Mouse (Mus musculus) heart, embryonic 16.5 days (tissue): Measurements from ENCODE around the gene Med13. TPM values are rescaled to one million over a fixed set of nuclear protein-coding genes. Genes with fewer than 3 reads are reported as not detected.
A peak's percentile ranks its signal among the peaks of the same experiment; 100 is the strongest.

Experiments
- ATAC-seq: fragments of 200-750 bp; cut with Nextera tagmentation; replicated peaks from 2 replicates; pipeline ENCODE4 v1.8.0; 2017; ENCODE audit warnings: moderate number of reproducible peaks; ENCODE audit not compliant: insufficient read depth, low FRiP score; ENCODE audit errors: extremely low read depth
- H3K27ac ChIP-seq: fragments of 300-500 bp; sonication (generic); 2 replicates; pipeline ENCODE4 v1.5.1; 2014; ENCODE audit warnings: mild to moderate bottlenecking, low read length, control low read depth, moderate library complexity
- H3K27me3 ChIP-seq: fragments of 300-500 bp; sonication (generic); 2 replicates; pipeline ENCODE4 v1.6.1; 2014; ENCODE audit warnings: low read length, mixed read lengths; ENCODE audit not compliant: control insufficient read depth, insufficient read depth
- H3K36me3 ChIP-seq: fragments of 300-500 bp; sonication (generic); 2 replicates; pipeline ENCODE4 v1.6.1; 2014; ENCODE audit not compliant: control insufficient read depth, insufficient read depth
- H3K4me1 ChIP-seq: fragments of 300-500 bp; sonication (generic); 2 replicates; pipeline ENCODE4 v1.6.1; 2014; ENCODE audit warnings: low read length, mixed read lengths; ENCODE audit not compliant: control insufficient read depth, insufficient read depth
- H3K4me2 ChIP-seq: fragments of 300-500 bp; sonication (generic); 2 replicates; pipeline ENCODE4 v1.6.1; 2014; ENCODE audit warnings: low read depth, mild to moderate bottlenecking, control low read depth, low read length
- H3K4me3 ChIP-seq: fragments of 300-500 bp; sonication (generic); 2 replicates; pipeline ENCODE4 v1.5.1; 2014; ENCODE audit warnings: mild to moderate bottlenecking, control low read depth, low read length
- H3K9ac ChIP-seq: fragments of 300-500 bp; sonication (generic); 2 replicates; pipeline ENCODE4 v1.6.1; 2014; ENCODE audit warnings: low read length, control low read depth
- H3K9me3 ChIP-seq: fragments of 300-500 bp; sonication (generic); replicated peaks from 2 replicates; pipeline ENCODE4 v1.6.1; 2016; ENCODE audit warnings: low read length; ENCODE audit not compliant: control insufficient read depth
- WGBS: fragments of 180-500 bp; shearing (Covaris S2); extraction: QIAGEN DNeasy Blood & Tissue Kit; methylation state at CpG from one replicate; pipeline ENCODE4 v1.1.7; 2014; 5-methylcytosine and 5-hydroxymethylcytosine counted together
- polyA plus RNA-seq: library from polyadenylated mRNA; unstranded; fragments of >200 nt; fragmentation: Nextera tagmentation; extraction: Ambion mirVana; gene quantifications from 2 replicates; pipeline ENCODE4 v1.2.1, GENCODE M21; 2015

The Med13 gene
- 5.4 and 6.2 TPM in 2 replicates for polyA plus RNA-seq

DNA sequence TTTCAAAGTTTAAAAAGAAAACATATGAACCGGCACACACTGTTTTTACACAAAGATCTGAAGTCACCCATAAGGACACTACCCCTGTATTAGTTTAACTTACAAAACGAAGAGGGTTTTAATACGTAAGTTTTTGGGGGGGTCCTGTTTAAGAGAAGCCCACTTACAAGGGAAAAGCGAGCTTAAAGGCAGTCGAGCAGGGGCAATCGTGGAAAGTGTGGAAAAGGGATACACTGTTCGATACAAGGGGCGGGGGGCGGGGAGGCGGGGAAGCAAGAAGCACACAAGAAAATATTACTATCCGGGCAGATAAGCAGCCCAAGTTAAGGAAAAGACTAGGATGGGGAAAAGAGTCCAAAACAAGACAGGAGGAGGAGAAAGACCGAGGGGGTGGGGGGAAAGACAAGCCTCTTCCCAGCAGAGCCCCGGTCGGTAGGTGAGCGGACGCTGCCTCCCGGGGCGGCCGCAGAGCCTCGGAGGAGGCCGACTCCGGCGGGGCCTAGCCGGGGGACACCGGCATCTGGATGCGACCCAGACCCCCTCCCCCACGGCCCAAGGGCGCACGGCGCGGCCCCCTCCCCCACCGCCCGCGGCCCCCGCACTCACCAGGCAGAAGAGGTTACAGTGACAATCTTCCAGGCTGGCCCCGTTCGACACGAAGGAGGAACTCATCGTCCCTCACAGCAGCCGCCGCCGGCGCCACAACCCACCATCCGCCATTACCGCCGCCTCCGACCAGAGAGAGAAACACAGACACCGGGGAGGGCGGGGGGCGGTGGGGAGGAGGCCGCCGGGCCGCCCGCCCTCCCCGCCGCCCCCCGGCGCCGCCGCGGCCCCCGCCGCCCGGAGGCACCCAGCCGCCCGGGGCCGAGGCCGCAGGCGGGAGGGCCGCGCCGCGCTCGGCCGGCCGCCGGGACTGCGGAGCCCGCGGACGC lies at the start of gene Med13:
TSS of gene Med13 (minus strand) at position 749 of the 935 bp plus-strand sequence.
- Histone ChIP-seq H3K4me1 (peaks cover 23% of the 10 kb centered on the region), H3K27ac (peak within 1 kb of the TSS; percentile 98), H3K9ac (peak within 1 kb of the TSS; percentile 94), H3K36me3 (peaks cover 6% of the 10 kb centered on the region), H3K27me3 (no peaks in the 10 kb centered on the region), H3K9me3 (no peaks in the 10 kb centered on the region), H3K4me3 (peak within 1 kb of the TSS; percentile 85), H3K4me2 (peak within 1 kb of the TSS; percentile 86)
- WGBS, result under 1% methylated on average over 60 of the region's 81 CpGs
- ATAC-seq, result peak; percentile 39

DNA sequence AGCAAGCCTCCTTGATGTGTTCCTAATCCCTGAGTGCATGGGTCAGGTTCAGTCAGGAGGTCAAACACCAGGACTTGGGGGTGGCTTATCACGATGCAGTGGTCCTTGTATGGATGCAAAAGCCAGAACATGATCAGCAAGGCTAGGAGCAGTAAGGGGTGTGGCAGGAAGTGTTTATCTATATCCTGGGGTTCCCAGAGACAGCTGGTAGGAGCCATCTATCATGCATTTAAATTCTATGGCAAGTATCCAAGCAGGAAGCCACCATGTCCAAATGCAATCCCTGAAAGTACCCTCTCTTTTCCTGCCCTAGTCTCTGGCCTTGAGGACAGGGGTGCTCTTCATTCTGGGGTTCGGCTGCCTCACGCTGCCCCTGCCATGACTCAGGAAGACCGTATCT lies 47.2 kb upstream of the Med13 start:
- no peak for ATAC-seq
- Histone ChIP-seq H3K4me2 (no peak overlapping the region), H3K27me3 (no peaks in the 10 kb centered on the region), H3K36me3 (no peaks in the 10 kb centered on the region), H3K9me3 (no peaks in the 10 kb centered on the region), H3K4me1 (no peaks in the 10 kb centered on the region), H3K27ac (no peak overlapping the region), H3K4me3 (no peak overlapping the region), H3K9ac (no peak overlapping the region)
- WGBS, result 68% methylated on average over 4 of the region's 4 CpGs

DNA sequence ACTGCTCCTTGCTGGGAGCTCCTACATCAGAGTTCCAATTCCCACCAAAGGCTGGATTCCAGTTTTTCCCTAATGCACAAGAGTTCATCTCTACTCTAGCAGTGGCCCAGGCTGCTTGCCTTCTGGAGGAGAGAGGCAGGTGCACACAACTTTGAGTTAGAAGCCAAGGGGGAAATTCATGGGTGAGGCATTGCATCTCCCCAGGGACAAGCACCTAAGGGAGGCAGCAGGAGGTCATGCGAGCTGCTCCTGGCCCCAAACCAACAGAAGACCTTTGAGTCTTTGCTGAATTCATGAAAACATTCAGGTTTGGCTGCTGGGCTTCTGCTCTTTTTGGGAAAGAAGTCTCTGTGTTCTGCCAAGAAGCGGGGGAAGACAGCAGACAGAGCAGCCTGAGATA lies 46.4 kb upstream of the Med13 start:
- H3K9ac ChIP-seq, result no peak overlapping the region
- H3K4me1 ChIP-seq, result no peaks in the 10 kb centered on the region
- no peak for ATAC-seq
- no peak overlapping the region for H3K27ac ChIP-seq
- H3K36me3 ChIP-seq, result no peaks in the 10 kb centered on the region
- no peak overlapping the region for H3K4me3 ChIP-seq
- no peak overlapping the region for H3K4me2 ChIP-seq
- 83% methylated on average over 2 of the region's 2 CpGs for WGBS
- H3K27me3 ChIP-seq, result no peaks in the 10 kb centered on the region
- H3K9me3 ChIP-seq, result no peaks in the 10 kb centered on the region

DNA sequence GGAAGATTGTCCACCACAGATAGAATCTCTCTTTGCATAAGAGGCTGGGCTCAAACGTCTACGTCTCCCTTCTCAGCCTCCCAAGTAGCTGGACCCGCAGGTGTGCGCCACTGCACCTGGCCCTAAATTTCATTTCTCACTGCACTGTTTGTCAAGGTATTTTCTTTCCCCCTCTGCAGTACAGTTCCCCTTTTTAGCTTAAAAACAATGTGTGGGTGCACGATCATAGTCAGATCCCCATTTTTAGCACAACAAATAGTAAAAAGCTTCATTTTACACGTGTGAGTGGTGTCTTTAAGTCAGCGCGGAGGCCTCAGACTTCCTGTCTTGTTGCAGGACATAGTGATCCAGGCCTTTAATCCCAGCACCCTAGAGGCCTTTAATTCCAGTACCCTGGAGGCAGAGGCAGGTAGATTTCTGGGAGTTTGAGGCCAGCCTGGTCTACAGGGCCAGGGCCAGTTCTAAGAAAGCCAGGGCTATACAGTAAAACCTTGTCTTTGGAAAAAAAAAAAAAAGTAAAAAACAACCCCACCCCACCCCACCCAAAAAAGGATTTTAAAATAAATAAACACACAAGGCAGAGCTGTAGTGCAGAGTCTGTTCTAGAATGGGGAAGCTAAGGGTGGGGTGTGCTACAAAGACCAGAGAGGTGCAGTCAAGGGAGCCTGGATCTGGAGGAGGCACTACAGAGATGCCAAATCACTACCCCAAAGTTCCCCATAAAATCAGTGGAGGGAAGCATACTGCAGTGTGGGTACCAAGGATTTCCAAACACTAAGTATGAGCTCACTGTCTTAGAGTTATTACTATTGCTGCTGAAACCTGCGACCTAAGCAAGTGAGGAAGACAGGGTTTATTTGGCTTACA lies 42.1 kb upstream of the Med13 start:
- Histone ChIP-seq H3K4me1 (peaks cover 4% of the 10 kb centered on the region; the same call in 1 of the 2 replicates), H3K9me3 (no peaks in the 10 kb centered on the region), H3K27me3 (no peaks in the 10 kb centered on the region), H3K27ac (no peak overlapping the region), H3K36me3 (no peaks in the 10 kb centered on the region), H3K4me3 (no peak overlapping the region), H3K4me2 (no peak overlapping the region), H3K9ac (no peak overlapping the region)
- WGBS, result 75% methylated on average over 9 of the region's 9 CpGs
- ATAC-seq, result no peak

DNA sequence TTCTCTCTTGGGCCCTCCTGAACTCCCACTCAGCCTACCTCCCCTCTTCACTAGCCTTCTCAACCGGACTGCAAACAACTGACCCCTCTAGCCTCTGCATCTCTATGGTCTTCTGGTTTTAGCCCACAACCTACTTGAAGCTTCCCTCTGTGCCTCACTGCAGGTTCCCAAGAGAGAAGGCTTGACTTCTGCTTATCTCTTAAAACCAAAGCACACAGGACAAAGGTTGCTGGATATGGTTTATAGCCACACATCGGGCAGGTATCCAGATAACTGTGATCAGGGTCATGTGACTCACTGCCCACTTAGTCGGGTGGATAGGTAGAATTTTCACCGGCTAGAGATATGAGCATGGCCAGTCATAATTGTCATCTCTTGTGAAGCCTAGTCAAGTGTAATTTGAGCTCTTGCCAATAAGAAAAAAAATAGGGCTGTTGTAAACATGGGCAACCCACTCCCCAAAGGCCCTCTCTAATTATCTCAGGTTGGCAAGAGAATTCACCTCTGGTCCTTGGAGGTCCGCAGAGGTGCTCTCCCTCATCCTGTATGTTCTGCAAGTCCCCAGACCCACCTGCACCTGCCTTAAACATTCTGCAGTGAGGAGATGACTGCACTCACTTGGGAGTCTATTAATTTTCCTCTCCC lies 39.7 kb upstream of the Med13 start:
- Histone ChIP-seq H3K9ac (no peak overlapping the region), H3K9me3 (no peaks in the 10 kb centered on the region), H3K4me2 (no peak overlapping the region), H3K4me1 (peaks cover 5% of the 10 kb centered on the region; the same call in 1 of the 2 replicates), H3K4me3 (no peak overlapping the region), H3K36me3 (no peaks in the 10 kb centered on the region), H3K27me3 (no peaks in the 10 kb centered on the region), H3K27ac (no peak overlapping the region)
- 44% methylated on average over 5 of the region's 5 CpGs for WGBS
- ATAC-seq, result no peak

DNA sequence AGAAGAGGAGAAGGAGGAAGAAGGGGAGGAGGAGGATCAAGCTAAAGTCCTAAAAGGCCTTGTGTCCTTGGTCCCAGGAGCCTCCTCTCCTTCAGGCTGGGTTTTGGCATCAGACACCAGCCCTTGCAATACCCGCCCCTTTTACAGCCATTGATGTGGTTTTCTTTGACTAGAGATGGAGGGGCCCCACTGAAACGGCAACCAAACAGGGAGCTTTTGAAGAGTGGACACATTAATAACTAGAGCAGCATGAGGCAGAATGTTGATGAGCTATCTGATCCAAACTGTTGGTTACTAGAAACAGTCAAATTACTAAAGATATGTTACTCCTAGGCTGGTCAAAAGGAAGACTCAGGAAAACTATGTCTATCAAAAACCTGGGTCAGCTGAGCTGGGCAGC lies 39.1 kb upstream of the Med13 start:
- ATAC-seq, result no peak
- Histone ChIP-seq H3K27me3 (no peaks in the 10 kb centered on the region), H3K4me1 (peaks cover 6% of the 10 kb centered on the region; the same call in 1 of the 2 replicates), H3K4me2 (no peak overlapping the region), H3K36me3 (no peaks in the 10 kb centered on the region), H3K27ac (no peak overlapping the region), H3K9ac (no peak overlapping the region), H3K9me3 (no peaks in the 10 kb centered on the region), H3K4me3 (no peak overlapping the region)
- WGBS, result 66% methylated on average over 2 of the region's 2 CpGs

DNA sequence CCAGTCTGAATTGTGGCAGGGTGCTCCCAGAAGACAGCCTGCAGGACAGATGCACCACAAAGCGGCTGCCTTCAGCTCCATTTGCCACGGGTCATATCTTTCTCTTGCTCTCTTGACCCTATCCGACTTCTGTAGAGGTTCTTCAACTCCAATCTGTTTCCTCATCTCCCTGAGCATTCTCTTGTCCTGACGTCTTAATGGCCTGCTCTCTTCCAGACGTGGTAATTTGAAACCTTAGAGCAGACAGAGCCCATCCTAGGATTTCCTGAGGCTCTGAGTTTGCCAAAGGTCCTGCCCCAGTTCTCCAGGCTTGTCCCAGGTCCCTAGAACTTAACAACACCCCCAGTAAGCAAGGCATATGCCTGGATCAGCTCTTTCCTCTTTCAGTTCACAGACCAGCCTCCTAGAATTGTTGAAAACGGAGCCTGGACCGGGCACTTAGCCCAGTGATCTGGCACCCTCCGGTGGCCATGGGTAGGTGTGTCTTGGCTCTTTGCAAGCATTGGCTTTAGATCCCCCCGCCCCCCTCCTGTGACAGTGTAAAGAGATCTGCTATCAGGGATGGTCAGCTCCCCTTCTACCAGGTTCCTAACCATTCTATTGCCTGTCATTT lies 38.2 kb upstream of the Med13 start:
- Histone ChIP-seq H3K9ac (no peak overlapping the region), H3K36me3 (no peaks in the 10 kb centered on the region), H3K9me3 (no peaks in the 10 kb centered on the region), H3K27me3 (no peaks in the 10 kb centered on the region), H3K27ac (no peak overlapping the region), H3K4me1 (peaks cover 6% of the 10 kb centered on the region; the same call in 1 of the 2 replicates), H3K4me3 (no peak overlapping the region), H3K4me2 (peak overlapping the region; percentile 41)
- 6% methylated on average over 9 of the region's 9 CpGs for WGBS
- peak; percentile 58; the same call in 1 of the 2 replicates for ATAC-seq

DNA sequence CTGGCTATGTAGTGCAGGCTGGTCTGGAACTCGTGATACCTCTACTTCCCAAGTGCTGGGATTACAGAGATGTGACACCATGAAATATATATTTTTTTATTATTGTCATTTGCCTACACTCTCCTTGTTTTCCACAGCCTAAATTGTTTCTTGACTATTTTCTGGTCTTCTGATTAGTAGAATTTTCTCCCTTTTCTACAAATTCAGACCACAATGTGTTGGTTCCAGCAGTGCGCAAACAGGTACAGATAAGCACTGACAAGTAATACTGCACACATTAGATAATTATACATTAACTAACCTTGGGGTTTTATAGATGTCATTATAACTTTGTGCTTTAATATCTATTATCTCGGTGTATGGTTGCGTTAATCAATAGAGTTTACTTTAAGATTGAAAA lies 37.7 kb upstream of the Med13 start:
- Histone ChIP-seq H3K4me3 (no peak overlapping the region), H3K4me1 (peaks cover 6% of the 10 kb centered on the region; the same call in 1 of the 2 replicates), H3K9me3 (no peaks in the 10 kb centered on the region), H3K27ac (no peak overlapping the region), H3K27me3 (no peaks in the 10 kb centered on the region), H3K4me2 (no peak overlapping the region), H3K36me3 (no peaks in the 10 kb centered on the region), H3K9ac (no peak overlapping the region)
- ATAC-seq, result no peak
- 84% methylated on average over 4 of the region's 4 CpGs for WGBS
